Mouse (Mus musculus) erythroblast, embryonic 14.5 days (primary cell): ENCODE data around the gene Irf3. TPM values are rescaled to one million over a fixed set of nuclear protein-coding genes. Genes with fewer than 3 reads are reported as not detected.

ENCODE experiments used
- H3K27me3 ChIP-seq: 2 replicates; pipeline ENCODE4 v1.6.1; 2012; ENCODE audit warnings: inconsistent platforms; ENCODE audit not compliant: control insufficient read depth
- H3K36me3 ChIP-seq: 2 replicates; pipeline ENCODE4 v1.6.1; 2012; ENCODE audit warnings: mild to moderate bottlenecking, inconsistent platforms; ENCODE audit not compliant: control insufficient read depth
- H3K4me1 ChIP-seq: 2 replicates; pipeline ENCODE4 v1.6.1; 2012; ENCODE audit warnings: inconsistent platforms; ENCODE audit not compliant: control insufficient read depth
- H3K4me3 ChIP-seq: replicated peaks from 2 replicates; pipeline ENCODE3; 2012; ENCODE audit warnings: moderate library complexity, mild to moderate bottlenecking, inconsistent platforms
- H3K9me3 ChIP-seq: 2 replicates; pipeline ENCODE4 v1.6.1; 2012; ENCODE audit warnings: low read length, inconsistent platforms, mixed read lengths; ENCODE audit not compliant: control insufficient read depth
- GATA1 ChIP-seq: IDR thresholded peaks from 2 replicates; pipeline ENCODE4 v1.6.1; 2012; ENCODE audit warnings: low read length, inconsistent platforms, mixed read lengths
- TAL1 ChIP-seq: IDR thresholded peaks from 3 replicates; pipeline ENCODE4 v1.6.1; 2012; ENCODE audit warnings: low read length, inconsistent platforms, mixed read lengths
- polyA plus RNA-seq: library from polyadenylated mRNA; stranded (reverse); fragments of >175 nt; gene quantifications from 2 replicates; pipeline ENCODE4 v1.2.3, GENCODE M21; 2012

Gene Irf3
- polyA plus RNA-seq, 1 experiment = 10.6 TPM

GRCm38 (mm10) chr7:44958208-44958607 lies 39.2 kb upstream of the Irf3 start:
- peaks cover 4% of the 10 kb centered on the region for H3K27me3 ChIP-seq
- H3K9me3 ChIP-seq = no peaks in the 10 kb centered on the region
- peaks cover 31% of the 10 kb centered on the region for H3K4me1 ChIP-seq
- H3K36me3 ChIP-seq = no peaks in the 10 kb centered on the region
- H3K4me3 ChIP-seq = no peak overlapping the region
- TF ChIP-seq GATA1 (no peak), TAL1 (no peak)

- H3K9me3 ChIP-seq = no peaks in the 10 kb centered on the region
- H3K36me3 ChIP-seq = no peaks in the 10 kb centered on the region
- H3K4me3 ChIP-seq = no peak overlapping the region
- no peaks in the 10 kb centered on the region; the same call in 1 of the 2 replicates for H3K27me3 ChIP-seq
- H3K4me1 ChIP-seq = peaks cover 26% of the 10 kb centered on the region
- no peak for TF ChIP-seq GATA1
- TF ChIP-seq TAL1 = no peak
These were observed 38.2 kb upstream of the Irf3 start for GRCm38 (mm10) chr7:44959281-44959680.

- Histone ChIP-seq H3K4me3 (no peak overlapping the region), H3K9me3 (no peaks in the 10 kb centered on the region), H3K4me1 (peaks cover 26% of the 10 kb centered on the region), H3K36me3 (no peaks in the 10 kb centered on the region), H3K27me3 (no peaks in the 10 kb centered on the region; the same call in 1 of the 2 replicates)
- TF ChIP-seq TAL1 (no peak), GATA1 (no peak)
These were observed 37.5 kb upstream of the Irf3 start for GRCm38 (mm10) chr7:44959874-44960511.

GRCm38 (mm10) chr7:44960512-44960910 lies 36.9 kb upstream of the Irf3 start:
- no peaks in the 10 kb centered on the region; the same call in 1 of the 2 replicates for H3K27me3 ChIP-seq
- H3K4me1 ChIP-seq = peaks cover 26% of the 10 kb centered on the region
- TF ChIP-seq TAL1 (no peak), GATA1 (no peak)
- no peak overlapping the region for H3K4me3 ChIP-seq
- no peaks in the 10 kb centered on the region for H3K9me3 ChIP-seq
- no peaks in the 10 kb centered on the region for H3K36me3 ChIP-seq

GRCm38 (mm10) chr7:44962337-44962736 lies 35.1 kb upstream of the Irf3 start:
- Histone ChIP-seq H3K4me1 (peaks cover 26% of the 10 kb centered on the region), H3K9me3 (no peaks in the 10 kb centered on the region), H3K27me3 (no peaks in the 10 kb centered on the region; the same call in 1 of the 2 replicates), H3K4me3 (no peak overlapping the region), H3K36me3 (no peaks in the 10 kb centered on the region)
- TF ChIP-seq TAL1 (no peak), GATA1 (no peak)

GRCm38 (mm10) chr7:44962831-44963230 lies 34.6 kb upstream of the Irf3 start:
- TF ChIP-seq GATA1 (no peak), TAL1 (no peak)
- Histone ChIP-seq H3K36me3 (no peaks in the 10 kb centered on the region), H3K4me3 (no peak overlapping the region)

GRCm38 (mm10) chr7:44964990-44965389 lies 32.5 kb upstream of the Irf3 start:
- Histone ChIP-seq H3K9me3 (no peaks in the 10 kb centered on the region), H3K27me3 (no peaks in the 10 kb centered on the region; the same call in 1 of the 2 replicates), H3K36me3 (no peaks in the 10 kb centered on the region), H3K4me1 (peaks cover 22% of the 10 kb centered on the region), H3K4me3 (no peak overlapping the region)
- TF ChIP-seq GATA1 = no peak

More at GRCm38 (mm10) chr7:44962831-44963230, 34.6 kb upstream of the Irf3 start:
- Histone ChIP-seq H3K9me3 (no peaks in the 10 kb centered on the region), H3K27me3 (no peaks in the 10 kb centered on the region; the same call in 1 of the 2 replicates), H3K4me1 (peaks cover 26% of the 10 kb centered on the region)

GRCm38 (mm10) chr7:44965975-44966374 lies 31.5 kb upstream of the Irf3 start:
- no peak overlapping the region for H3K4me3 ChIP-seq
- peaks cover 31% of the 10 kb centered on the region for H3K4me1 ChIP-seq

GRCm38 (mm10) chr7:44966638-44967037 lies 30.8 kb upstream of the Irf3 start:
- Histone ChIP-seq H3K4me1 (peaks cover 37% of the 10 kb centered on the region), H3K9me3 (no peaks in the 10 kb centered on the region), H3K4me3 (no peak overlapping the region), H3K27me3 (peaks cover 12% of the 10 kb centered on the region), H3K36me3 (no peaks in the 10 kb centered on the region)
- TF ChIP-seq TAL1 (no peak), GATA1 (no peak)

More at GRCm38 (mm10) chr7:44965975-44966374, 31.5 kb upstream of the Irf3 start:
- no peak for TF ChIP-seq GATA1
- TF ChIP-seq TAL1 = no peak
- Histone ChIP-seq H3K9me3 (no peaks in the 10 kb centered on the region), H3K36me3 (no peaks in the 10 kb centered on the region), H3K27me3 (peaks cover 7% of the 10 kb centered on the region)

- Histone ChIP-seq H3K27me3 (peaks cover 14% of the 10 kb centered on the region), H3K9me3 (no peaks in the 10 kb centered on the region), H3K4me1 (peaks cover 49% of the 10 kb centered on the region), H3K4me3 (peak overlapping the region; percentile 58), H3K36me3 (peaks cover under 1% of the 10 kb centered on the region)
- TF ChIP-seq TAL1 (no peak), GATA1 (no peak)
These were observed 27.2 kb upstream of the Irf3 start for GRCm38 (mm10) chr7:44970231-44970691.
